Mouse (Mus musculus): Measurements from ENCODE around the gene Nat10. TPM values are rescaled to one million over a fixed set of nuclear protein-coding genes. Genes with fewer than 3 reads are reported as not detected.
A peak's percentile ranks its signal among the peaks of the same experiment; 100 is the strongest.

Nat10 gene
- polyA plus RNA-seq, 1 experiment from 2014 or later, result 17.3 TPM

- Histone ChIP-seq H3K9ac (no peak overlapping the region), H3K4me3 (no peak overlapping the region), H3K27ac (replicated peaks) (no peak overlapping the region), H3K36me3 (peaks cover 35% of the 10 kb centered on the region), H3K4me1 (replicated peaks) (peaks cover 26% of the 10 kb centered on the region), H3K27me3 (no peaks in the 10 kb centered on the region), H3K9me3 (no peaks in the 10 kb centered on the region), H3K4me2 (no peak overlapping the region)
- WGBS, result 33% methylated on average over 11 of the region's 11 CpGs
- peak; percentile 77 for ATAC-seq (ENCODE audit: low read depth)
Observed at GRCm38 (mm10) chr2:103706226-103706625, 54.8 kb downstream of the Nat10 start.

- H3K36me3 ChIP-seq, result peaks cover 31% of the 10 kb centered on the region; the same call in 1 of the 2 replicates
- 79% methylated on average over 4 of the region's 4 CpGs for WGBS
- no peak overlapping the region for H3K9ac ChIP-seq
- no peak overlapping the region for H3K4me3 ChIP-seq
- H3K4me2 ChIP-seq, result no peak overlapping the region
- no peaks in the 10 kb centered on the region for H3K27me3 ChIP-seq
- peaks cover 26% of the 10 kb centered on the region for H3K4me1 ChIP-seq (replicated peaks)
- no peak for ATAC-seq (ENCODE audit: low read depth)
- no peaks in the 10 kb centered on the region for H3K9me3 ChIP-seq
- no peak overlapping the region for H3K27ac ChIP-seq (replicated peaks)
Observed at GRCm38 (mm10) chr2:103705826-103706225, 55.2 kb downstream of the Nat10 start.

- H3K4me2 ChIP-seq, result no peak overlapping the region
- H3K4me1 ChIP-seq (replicated peaks), result peaks cover 26% of the 10 kb centered on the region
- no peaks in the 10 kb centered on the region for H3K9me3 ChIP-seq
- 0 out of 2 replicates have a peak, but pooled peaks cover 20% of the 10 kb centered on the region for H3K36me3 ChIP-seq
- H3K27me3 ChIP-seq, result no peaks in the 10 kb centered on the region
- ATAC-seq (ENCODE audit: low read depth), result peak; percentile 36; the same call in 1 of the 2 replicates
- 44% methylated on average over 4 of the region's 4 CpGs for WGBS
- no peak overlapping the region for H3K9ac ChIP-seq
- H3K4me3 ChIP-seq, result no peak overlapping the region
- peak overlapping the region; percentile 69 for H3K27ac ChIP-seq (replicated peaks)
Observed at GRCm38 (mm10) chr2:103703865-103704264, 57.2 kb downstream of the Nat10 start.

DNA sequence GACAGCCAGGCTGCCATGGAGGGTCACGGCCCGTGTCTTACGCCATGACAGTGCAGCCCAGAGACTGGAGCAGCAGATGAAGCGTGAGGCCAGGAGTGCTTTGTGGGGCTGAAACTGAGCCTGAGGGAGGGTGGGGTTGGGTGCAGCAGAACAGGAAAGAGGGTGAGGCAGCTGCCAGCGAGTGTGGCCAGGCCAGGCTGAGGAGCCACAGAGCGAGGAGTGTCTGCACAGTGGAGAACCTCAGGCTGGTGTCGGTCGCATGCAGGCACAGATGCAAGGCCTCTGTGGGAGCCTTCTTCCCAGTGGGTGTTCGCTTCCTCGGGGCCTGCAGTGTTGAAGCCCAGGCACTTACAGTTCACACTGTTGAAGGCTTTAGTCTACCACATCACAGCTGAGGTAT lies 57.7 kb downstream of the Nat10 start:
- H3K4me3 ChIP-seq, result no peak overlapping the region
- H3K9ac ChIP-seq, result no peak overlapping the region
- 80% methylated on average over 10 of the region's 10 CpGs for WGBS
- H3K27me3 ChIP-seq, result no peaks in the 10 kb centered on the region
- no peaks in the 10 kb centered on the region for H3K9me3 ChIP-seq
- ATAC-seq (ENCODE audit: low read depth), result no peak
- H3K4me2 ChIP-seq, result no peak overlapping the region
- H3K27ac ChIP-seq (replicated peaks), result peak overlapping the region; percentile 61
- H3K36me3 ChIP-seq, result 0 out of 2 replicates have a peak, but pooled peaks cover 16% of the 10 kb centered on the region
- peaks cover 26% of the 10 kb centered on the region for H3K4me1 ChIP-seq (replicated peaks)

GRCm38 (mm10) chr2:103700514-103700913 lies 60.6 kb downstream of the Nat10 start:
- Histone ChIP-seq H3K36me3 (0 out of 2 replicates have a peak, but pooled peaks cover 8% of the 10 kb centered on the region), H3K4me1 (replicated peaks) (peaks cover 12% of the 10 kb centered on the region)
- no peak for ATAC-seq (ENCODE audit: low read depth)

GRCm38 (mm10) chr2:103696177-103696576 lies 64.9 kb downstream of the Nat10 start:
- ATAC-seq (ENCODE audit: low read depth), result no peak
- no peaks in the 10 kb centered on the region for H3K36me3 ChIP-seq
- 81% methylated on average over 3 of the region's 3 CpGs for WGBS

More at GRCm38 (mm10) chr2:103700514-103700913, 60.6 kb downstream of the Nat10 start:
- Histone ChIP-seq H3K9ac (no peak overlapping the region), H3K4me3 (no peak overlapping the region), H3K27ac (replicated peaks) (no peak overlapping the region), H3K9me3 (no peaks in the 10 kb centered on the region), H3K27me3 (no peaks in the 10 kb centered on the region), H3K4me2 (no peak overlapping the region)
- WGBS, result 73% methylated on average over 12 of the region's 12 CpGs

GRCm38 (mm10) chr2:103694777-103695563 lies 66.1 kb downstream of the Nat10 start:
- H3K27me3 ChIP-seq, result no peaks in the 10 kb centered on the region
- H3K4me2 ChIP-seq, result no peak overlapping the region
- no peak overlapping the region for H3K4me3 ChIP-seq
- H3K36me3 ChIP-seq, result no peaks in the 10 kb centered on the region
- no peaks in the 10 kb centered on the region for H3K9me3 ChIP-seq
- 71% methylated on average over 4 of the region's 4 CpGs for WGBS
- H3K9ac ChIP-seq, result no peak overlapping the region
- peaks cover 17% of the 10 kb centered on the region for H3K4me1 ChIP-seq (replicated peaks)
- ATAC-seq (ENCODE audit: low read depth), result no peak
- no peak overlapping the region for H3K27ac ChIP-seq (replicated peaks)

More at GRCm38 (mm10) chr2:103696177-103696576, 64.9 kb downstream of the Nat10 start:
- Histone ChIP-seq H3K27ac (replicated peaks) (no peak overlapping the region), H3K4me1 (replicated peaks) (0 out of 2 replicates have a peak, but pooled peaks cover 6% of the 10 kb centered on the region), H3K9me3 (no peaks in the 10 kb centered on the region), H3K27me3 (no peaks in the 10 kb centered on the region), H3K4me3 (no peak overlapping the region), H3K4me2 (no peak overlapping the region), H3K9ac (no peak overlapping the region)

DNA sequence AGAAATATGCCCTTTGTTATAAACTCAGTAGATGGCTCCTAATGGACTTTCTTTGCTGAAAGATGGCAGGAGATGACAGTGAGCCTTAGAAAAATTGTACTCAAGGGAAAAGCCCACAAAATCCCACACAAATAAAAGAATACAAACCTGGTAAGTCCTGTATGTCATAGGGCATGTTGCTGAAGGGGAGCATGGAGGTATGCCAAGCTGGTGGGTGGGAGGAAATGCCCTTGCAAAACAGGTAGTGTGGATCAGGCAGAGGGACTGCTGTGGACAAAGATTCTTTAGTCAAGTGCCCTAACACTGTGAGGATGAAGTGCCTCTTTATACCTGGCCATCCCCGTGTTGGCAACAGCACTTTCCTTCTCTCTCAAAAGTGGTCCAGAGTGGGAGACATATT lies 68.3 kb downstream of the Nat10 start:
- WGBS, result 84% methylated on average over 1 of the region's 1 CpGs
- Histone ChIP-seq H3K4me1 (replicated peaks) (peaks cover 20% of the 10 kb centered on the region), H3K9ac (no peak overlapping the region), H3K27ac (replicated peaks) (no peak overlapping the region), H3K36me3 (no peaks in the 10 kb centered on the region), H3K4me3 (no peak overlapping the region), H3K27me3 (no peaks in the 10 kb centered on the region), H3K9me3 (no peaks in the 10 kb centered on the region), H3K4me2 (no peak overlapping the region)
- ATAC-seq (ENCODE audit: low read depth), result no peak

DNA sequence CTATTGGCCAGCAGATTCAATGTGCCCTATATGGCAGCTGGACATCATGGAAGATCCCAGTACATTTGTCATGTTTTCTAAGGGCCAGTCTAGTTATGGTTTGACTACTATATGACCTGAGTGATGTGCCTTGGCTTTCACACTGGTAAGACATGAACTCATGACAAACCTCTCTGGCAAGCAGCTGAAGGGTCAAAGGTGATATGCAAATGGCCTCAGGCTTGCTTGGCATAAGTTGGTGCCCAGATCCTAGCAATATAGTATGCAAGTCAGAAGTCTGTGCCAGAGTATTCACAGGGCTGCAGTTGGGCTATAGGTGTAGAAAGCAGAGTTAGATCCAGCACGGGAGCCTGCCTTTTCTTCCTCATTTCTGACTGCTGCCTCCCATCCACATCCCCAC lies 69.8 kb downstream of the Nat10 start:
- Histone ChIP-seq H3K4me3 (no peak overlapping the region), H3K27ac (replicated peaks) (no peak overlapping the region), H3K9ac (no peak overlapping the region), H3K27me3 (no peaks in the 10 kb centered on the region), H3K9me3 (no peaks in the 10 kb centered on the region), H3K4me2 (no peak overlapping the region), H3K36me3 (no peaks in the 10 kb centered on the region), H3K4me1 (replicated peaks) (peaks cover 20% of the 10 kb centered on the region)
- no peak for ATAC-seq (ENCODE audit: low read depth)
- WGBS, result 83% methylated on average over 1 of the region's 1 CpGs

- no peak overlapping the region for H3K9ac ChIP-seq
- H3K4me1 ChIP-seq (replicated peaks), result peaks cover 20% of the 10 kb centered on the region
- H3K27me3 ChIP-seq, result no peaks in the 10 kb centered on the region
- no peak overlapping the region for H3K4me3 ChIP-seq
- H3K4me2 ChIP-seq, result no peak overlapping the region
- ATAC-seq (ENCODE audit: low read depth), result peak; percentile 58
- no peaks in the 10 kb centered on the region for H3K9me3 ChIP-seq
- 62% methylated on average over 5 of the region's 5 CpGs for WGBS
- peak overlapping the region; percentile 47; the same call in 1 of the 2 replicates for H3K27ac ChIP-seq (replicated peaks)
- no peaks in the 10 kb centered on the region for H3K36me3 ChIP-seq
Observed at GRCm38 (mm10) chr2:103690828-103691227, 70.2 kb downstream of the Nat10 start.

GRCm38 (mm10) chr2:103690425-103690824 lies 70.6 kb downstream of the Nat10 start:
- peaks cover 22% of the 10 kb centered on the region for H3K4me1 ChIP-seq (replicated peaks)
- H3K27me3 ChIP-seq, result no peaks in the 10 kb centered on the region
- no peak overlapping the region for H3K4me3 ChIP-seq
- H3K9me3 ChIP-seq, result no peaks in the 10 kb centered on the region
- H3K9ac ChIP-seq, result no peak overlapping the region
- WGBS, result 23% methylated on average over 6 of the region's 6 CpGs
- H3K36me3 ChIP-seq, result no peaks in the 10 kb centered on the region
- peak overlapping the region; percentile 47 for H3K27ac ChIP-seq (replicated peaks)
- ATAC-seq (ENCODE audit: low read depth), result peak; percentile 75
- no peak overlapping the region for H3K4me2 ChIP-seq

GRCm38 (mm10) chr2:103687888-103688287 lies 73.2 kb downstream of the Nat10 start:
- Histone ChIP-seq H3K4me1 (replicated peaks) (peaks cover 33% of the 10 kb centered on the region), H3K4me2 (no peak overlapping the region), H3K36me3 (no peaks in the 10 kb centered on the region), H3K27me3 (no peaks in the 10 kb centered on the region), H3K4me3 (no peak overlapping the region), H3K9ac (no peak overlapping the region), H3K27ac (replicated peaks) (no peak overlapping the region), H3K9me3 (no peaks in the 10 kb centered on the region)
- ATAC-seq (ENCODE audit: low read depth), result no peak

DNA sequence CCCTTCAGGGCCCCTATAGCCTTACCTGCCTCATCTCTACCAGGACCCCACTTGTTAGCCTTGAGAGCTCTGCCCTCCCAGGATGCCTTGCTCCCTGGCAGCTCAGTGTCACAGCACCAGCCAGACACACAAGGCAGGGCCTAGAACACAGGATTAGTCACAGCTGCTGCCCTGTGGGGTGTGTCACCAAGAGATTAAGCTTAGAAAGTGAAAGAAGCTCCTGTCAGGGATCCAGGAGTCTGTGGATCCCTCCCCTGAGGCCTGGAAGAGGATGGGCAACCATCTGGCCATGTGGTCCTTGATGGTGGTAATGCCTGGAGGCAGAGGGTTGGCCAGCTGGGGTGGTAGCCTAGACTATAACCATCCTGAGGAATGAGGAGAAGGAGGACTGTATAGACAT lies 73.9 kb downstream of the Nat10 start:
- peaks cover 40% of the 10 kb centered on the region for H3K4me1 ChIP-seq (replicated peaks)
- H3K9me3 ChIP-seq, result no peaks in the 10 kb centered on the region
- no peak for ATAC-seq (ENCODE audit: low read depth)

More for the DNA sequence above, 73.9 kb downstream of the Nat10 start:
- Histone ChIP-seq H3K36me3 (no peaks in the 10 kb centered on the region), H3K9ac (no peak overlapping the region), H3K27ac (replicated peaks) (no peak overlapping the region), H3K4me2 (no peak overlapping the region), H3K27me3 (no peaks in the 10 kb centered on the region), H3K4me3 (no peak overlapping the region)
